Mouse (Mus musculus) intestine, embryonic 15.5 days (tissue): ENCODE results near the gene Tspan5. TPM values are rescaled to one million over a fixed set of nuclear protein-coding genes. Genes with fewer than 3 reads are reported as not detected.

ENCODE experiments used
- ATAC-seq: fragments of 200-750 bp; cut with Nextera tagmentation; 2 replicates; pipeline ENCODE4 v1.8.0; 2017; ENCODE audit warnings: moderate TSS enrichment, moderate library complexity
- H3K27ac ChIP-seq: fragments of 300-500 bp; sonication (generic); 2 replicates; pipeline ENCODE4 v1.5.1; 2015; ENCODE audit warnings: mild to moderate bottlenecking, inconsistent platforms
- H3K27me3 ChIP-seq: fragments of 300-500 bp; sonication (generic); replicated peaks from 2 replicates; pipeline ENCODE4 v1.6.1; 2015; ENCODE audit warnings: inconsistent platforms
- H3K36me3 ChIP-seq: fragments of 300-500 bp; sonication (generic); 2 replicates; pipeline ENCODE4 v1.6.1; 2015; ENCODE audit warnings: inconsistent platforms
- H3K4me1 ChIP-seq: fragments of 300-500 bp; sonication (generic); replicated peaks from 2 replicates; pipeline ENCODE4 v1.6.1; 2015; ENCODE audit warnings: inconsistent platforms
- H3K4me2 ChIP-seq: fragments of 300-500 bp; sonication (generic); replicated peaks from 2 replicates; pipeline ENCODE4 v1.6.1; 2015; ENCODE audit warnings: mild to moderate bottlenecking, inconsistent platforms
- H3K4me3 ChIP-seq: fragments of 300-500 bp; sonication (generic); replicated peaks from 2 replicates; pipeline ENCODE4 v1.5.1; 2015; ENCODE audit warnings: inconsistent platforms
- H3K9ac ChIP-seq: fragments of 300-500 bp; sonication (generic); 2 replicates; pipeline ENCODE4 v1.6.1; 2015; ENCODE audit warnings: inconsistent platforms
- H3K9me3 ChIP-seq: fragments of 300-500 bp; sonication (generic); 2 replicates; pipeline ENCODE4 v1.6.1; 2016; ENCODE audit warnings: inconsistent platforms
- WGBS: fragments of 180-500 bp; shearing (Covaris S2); methylation state at CpG from one replicate; pipeline ENCODE4 v1.1.7; 2015; 5-methylcytosine and 5-hydroxymethylcytosine counted together
- polyA plus RNA-seq: library from polyadenylated mRNA; unstranded; fragments of >200 nt; fragmentation: Nextera tagmentation; extraction: Ambion mirVana; gene quantifications from 2 replicates; pipeline ENCODE4 v1.2.1, GENCODE M21; 2015

The Tspan5 gene
- polyA plus RNA-seq, 1 experiment from 2014 or later = 17.8 TPM

DNA sequence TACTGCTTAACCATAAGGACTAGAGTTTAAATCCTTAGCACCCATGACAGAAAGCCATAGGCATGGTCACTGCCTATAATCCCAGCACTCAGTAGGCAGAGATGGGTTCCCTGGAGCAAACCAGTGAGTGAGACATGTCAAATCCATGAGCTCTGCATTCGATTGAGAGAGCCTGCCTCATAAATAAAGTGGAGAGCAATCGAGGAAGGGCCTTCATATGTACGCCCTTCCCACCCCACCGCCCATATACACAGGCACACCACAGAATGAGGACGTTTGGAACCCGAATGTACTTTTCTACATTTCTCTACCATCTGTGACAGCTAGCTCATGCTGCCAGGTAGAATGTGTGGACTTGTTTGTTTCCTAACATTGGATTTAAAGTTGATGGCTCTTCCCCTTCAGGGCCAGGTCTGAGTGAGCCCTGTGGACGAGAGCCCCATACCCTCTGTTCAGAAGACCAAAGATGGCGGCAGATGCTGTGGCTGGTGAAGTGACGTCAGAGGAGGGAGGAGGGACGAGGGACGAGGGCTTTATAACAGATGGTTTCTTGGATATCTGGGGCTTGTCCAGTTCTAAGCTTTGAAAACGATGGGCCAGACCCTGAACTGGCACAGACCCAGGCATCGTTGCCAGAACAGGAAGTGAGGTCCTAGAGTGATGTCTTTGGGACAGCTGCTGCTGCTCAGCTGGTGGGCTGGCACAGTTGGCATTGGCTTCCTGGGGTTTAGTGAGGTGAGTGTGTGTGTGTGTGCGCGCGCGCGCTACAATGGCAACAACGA is 42.1 kb downstream of the Tspan5 start:
- H3K4me2 ChIP-seq = no peak overlapping the region
- no peak for ATAC-seq
- H3K4me1 ChIP-seq = peaks cover 22% of the 10 kb centered on the region
- H3K4me3 ChIP-seq = no peak overlapping the region
- no peaks in the 10 kb centered on the region for H3K27me3 ChIP-seq
- no peak overlapping the region for H3K9ac ChIP-seq
- no peaks in the 10 kb centered on the region for H3K36me3 ChIP-seq
- no peak overlapping the region for H3K27ac ChIP-seq
- 79% methylated on average over 19 of the region's 19 CpGs for WGBS
- no peaks in the 10 kb centered on the region for H3K9me3 ChIP-seq

DNA sequence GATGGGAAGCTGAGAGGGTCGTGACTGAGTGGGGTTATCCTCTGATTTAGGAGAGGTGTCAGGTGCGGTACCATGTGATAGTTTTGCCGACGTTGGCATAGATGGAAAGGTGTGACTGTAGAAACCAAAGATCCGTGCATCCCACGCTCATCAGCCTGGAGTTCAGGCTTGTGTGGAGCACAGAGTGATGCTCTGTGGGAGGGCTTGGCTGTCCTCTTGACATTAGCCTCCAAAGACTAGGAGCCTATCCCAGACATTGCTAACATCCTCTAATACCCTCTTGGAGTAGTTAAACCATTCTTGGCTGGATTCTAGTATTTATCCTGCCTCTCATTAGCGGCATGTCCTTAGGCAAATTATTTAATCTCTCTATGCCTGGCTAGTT is 42.6 kb downstream of the Tspan5 start:
- Histone ChIP-seq H3K4me2 (no peak overlapping the region), H3K9ac (no peak overlapping the region), H3K9me3 (no peaks in the 10 kb centered on the region), H3K4me3 (no peak overlapping the region), H3K36me3 (no peaks in the 10 kb centered on the region), H3K27ac (no peak overlapping the region), H3K4me1 (peaks cover 19% of the 10 kb centered on the region), H3K27me3 (no peaks in the 10 kb centered on the region)
- no peak for ATAC-seq
- WGBS = 89% methylated on average over 7 of the region's 7 CpGs

GRCm38 (mm10) chr3:138787758-138788488 is 45.9 kb downstream of the Tspan5 start:
- H3K9me3 ChIP-seq = no peaks in the 10 kb centered on the region
- no peaks in the 10 kb centered on the region for H3K36me3 ChIP-seq

DNA sequence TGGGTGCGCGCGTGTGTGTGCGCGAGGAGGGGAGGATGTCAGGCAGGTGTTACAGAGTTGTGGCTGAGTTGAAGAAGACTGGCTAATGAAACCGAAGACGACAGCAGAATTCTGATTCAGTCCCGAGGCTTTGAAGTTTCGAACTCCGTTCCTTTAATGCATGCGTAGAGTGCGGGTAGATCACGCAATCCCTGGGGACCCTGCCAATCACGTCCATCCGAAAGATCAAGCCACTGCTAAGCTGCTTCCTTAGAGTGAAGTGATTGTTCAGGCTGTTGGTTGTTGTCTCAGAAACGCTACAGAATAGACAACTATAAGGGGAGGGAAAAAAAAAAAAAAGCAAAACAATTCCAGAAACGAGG is 46.5 kb downstream of the Tspan5 start:
- Histone ChIP-seq H3K36me3 (no peaks in the 10 kb centered on the region), H3K4me2 (no peak overlapping the region), H3K27ac (no peak overlapping the region), H3K4me3 (no peak overlapping the region), H3K9me3 (no peaks in the 10 kb centered on the region), H3K27me3 (no peaks in the 10 kb centered on the region), H3K9ac (no peak overlapping the region), H3K4me1 (peaks cover 4% of the 10 kb centered on the region; the same call in 1 of the 2 replicates)
- ATAC-seq = no peak
- 90% methylated on average over 17 of the region's 17 CpGs for WGBS

More at GRCm38 (mm10) chr3:138787758-138788488, 45.9 kb downstream of the Tspan5 start:
- H3K4me1 ChIP-seq = peaks cover 9% of the 10 kb centered on the region; the same call in 1 of the 2 replicates
- no peak overlapping the region for H3K9ac ChIP-seq
- ATAC-seq = no peak
- no peak overlapping the region for H3K4me2 ChIP-seq
- H3K4me3 ChIP-seq = no peak overlapping the region
- WGBS = 89% methylated on average over 18 of the region's 18 CpGs
- no peaks in the 10 kb centered on the region for H3K27me3 ChIP-seq
- H3K27ac ChIP-seq = no peak overlapping the region

GRCm38 (mm10) chr3:138789275-138789674 is 47.3 kb downstream of the Tspan5 start:
- ATAC-seq = no peak
- Histone ChIP-seq H3K4me1 (no peaks in the 10 kb centered on the region), H3K36me3 (no peaks in the 10 kb centered on the region), H3K9me3 (no peaks in the 10 kb centered on the region), H3K9ac (no peak overlapping the region), H3K27ac (no peak overlapping the region), H3K27me3 (no peaks in the 10 kb centered on the region), H3K4me2 (no peak overlapping the region), H3K4me3 (no peak overlapping the region)
- WGBS = 87% methylated on average over 5 of the region's 5 CpGs

DNA sequence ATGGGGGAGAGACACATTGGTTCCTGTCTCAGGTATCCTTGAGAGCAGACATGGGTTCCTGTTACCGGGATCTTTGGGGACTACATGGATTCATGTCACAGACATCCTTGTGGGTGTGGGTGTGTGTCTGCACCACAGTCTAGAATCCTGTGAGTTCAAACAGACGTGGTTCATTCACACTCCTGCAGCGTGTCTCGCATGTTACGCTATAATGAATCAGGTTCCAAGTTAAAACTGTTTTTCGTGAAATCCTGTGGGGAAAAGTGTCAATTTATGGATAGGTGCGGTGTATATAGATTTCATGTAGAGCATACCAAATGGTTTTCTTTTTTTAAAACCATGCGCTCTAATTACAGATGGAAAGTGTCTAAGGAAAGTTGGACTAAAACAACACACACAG is 52.5 kb downstream of the Tspan5 start:
- ATAC-seq = no peak
- WGBS = 94% methylated on average over 8 of the region's 8 CpGs
- no peak overlapping the region for H3K27ac ChIP-seq
- no peak overlapping the region for H3K4me3 ChIP-seq
- H3K36me3 ChIP-seq = no peaks in the 10 kb centered on the region
- no peak overlapping the region for H3K4me2 ChIP-seq
- H3K9ac ChIP-seq = no peak overlapping the region
- no peaks in the 10 kb centered on the region for H3K9me3 ChIP-seq
- no peaks in the 10 kb centered on the region for H3K27me3 ChIP-seq
- no peaks in the 10 kb centered on the region for H3K4me1 ChIP-seq

GRCm38 (mm10) chr3:138795951-138796350 is 54.0 kb downstream of the Tspan5 start:
- Histone ChIP-seq H3K27ac (no peak overlapping the region), H3K4me2 (no peak overlapping the region), H3K36me3 (no peaks in the 10 kb centered on the region), H3K27me3 (no peaks in the 10 kb centered on the region), H3K4me3 (no peak overlapping the region), H3K9me3 (no peaks in the 10 kb centered on the region), H3K9ac (no peak overlapping the region), H3K4me1 (no peaks in the 10 kb centered on the region)
- ATAC-seq = no peak
- WGBS = 93% methylated on average over 7 of the region's 7 CpGs

GRCm38 (mm10) chr3:138796583-138796982 is 54.6 kb downstream of the Tspan5 start:
- no peak overlapping the region for H3K4me3 ChIP-seq
- H3K9me3 ChIP-seq = no peaks in the 10 kb centered on the region
- ATAC-seq = no peak
- no peak overlapping the region for H3K9ac ChIP-seq
- H3K27ac ChIP-seq = no peak overlapping the region
- H3K27me3 ChIP-seq = no peaks in the 10 kb centered on the region
- no peaks in the 10 kb centered on the region for H3K4me1 ChIP-seq
- 61% methylated on average over 3 of the region's 3 CpGs for WGBS
- no peaks in the 10 kb centered on the region for H3K36me3 ChIP-seq
- H3K4me2 ChIP-seq = no peak overlapping the region

- ATAC-seq = no peak
- 80% methylated on average over 16 of the region's 16 CpGs for WGBS
- Histone ChIP-seq H3K4me1 (no peaks in the 10 kb centered on the region), H3K36me3 (no peaks in the 10 kb centered on the region), H3K27me3 (no peaks in the 10 kb centered on the region), H3K4me3 (no peak overlapping the region), H3K9ac (no peak overlapping the region), H3K4me2 (no peak overlapping the region), H3K9me3 (no peaks in the 10 kb centered on the region), H3K27ac (no peak overlapping the region)
These were observed 58.8 kb downstream of the Tspan5 start for GRCm38 (mm10) chr3:138800664-138801411.

GRCm38 (mm10) chr3:138801661-138802060 is 59.7 kb downstream of the Tspan5 start:
- Histone ChIP-seq H3K9me3 (no peaks in the 10 kb centered on the region), H3K4me1 (no peaks in the 10 kb centered on the region), H3K4me2 (no peak overlapping the region), H3K27me3 (no peaks in the 10 kb centered on the region), H3K27ac (no peak overlapping the region), H3K36me3 (no peaks in the 10 kb centered on the region), H3K4me3 (no peak overlapping the region), H3K9ac (no peak overlapping the region)
- no peak for ATAC-seq
- WGBS = 67% methylated on average over 6 of the region's 6 CpGs

- H3K4me1 ChIP-seq = no peaks in the 10 kb centered on the region
- H3K27ac ChIP-seq = no peak overlapping the region
- 67% methylated on average over 21 of the region's 21 CpGs for WGBS
- no peaks in the 10 kb centered on the region for H3K9me3 ChIP-seq
- ATAC-seq = no peak
- no peak overlapping the region for H3K4me2 ChIP-seq
- no peak overlapping the region for H3K9ac ChIP-seq
- no peaks in the 10 kb centered on the region for H3K36me3 ChIP-seq
- no peaks in the 10 kb centered on the region for H3K27me3 ChIP-seq
- no peak overlapping the region for H3K4me3 ChIP-seq
These were observed 60.9 kb downstream of the Tspan5 start for GRCm38 (mm10) chr3:138802722-138803443.
